Mouse (Mus musculus): ENCODE data around the gene Tor1a.

Gene Tor1a

GRCm38 (mm10) chr2:30967352-30968327 lies at the start of gene Tor1a:
TSS of gene Tor1a (minus strand) at chr2:30967933.
- in situ Hi-C loops (cut with MboI; ENCODE audit: low sequenced_read_pairs): no loop called here

DNA sequence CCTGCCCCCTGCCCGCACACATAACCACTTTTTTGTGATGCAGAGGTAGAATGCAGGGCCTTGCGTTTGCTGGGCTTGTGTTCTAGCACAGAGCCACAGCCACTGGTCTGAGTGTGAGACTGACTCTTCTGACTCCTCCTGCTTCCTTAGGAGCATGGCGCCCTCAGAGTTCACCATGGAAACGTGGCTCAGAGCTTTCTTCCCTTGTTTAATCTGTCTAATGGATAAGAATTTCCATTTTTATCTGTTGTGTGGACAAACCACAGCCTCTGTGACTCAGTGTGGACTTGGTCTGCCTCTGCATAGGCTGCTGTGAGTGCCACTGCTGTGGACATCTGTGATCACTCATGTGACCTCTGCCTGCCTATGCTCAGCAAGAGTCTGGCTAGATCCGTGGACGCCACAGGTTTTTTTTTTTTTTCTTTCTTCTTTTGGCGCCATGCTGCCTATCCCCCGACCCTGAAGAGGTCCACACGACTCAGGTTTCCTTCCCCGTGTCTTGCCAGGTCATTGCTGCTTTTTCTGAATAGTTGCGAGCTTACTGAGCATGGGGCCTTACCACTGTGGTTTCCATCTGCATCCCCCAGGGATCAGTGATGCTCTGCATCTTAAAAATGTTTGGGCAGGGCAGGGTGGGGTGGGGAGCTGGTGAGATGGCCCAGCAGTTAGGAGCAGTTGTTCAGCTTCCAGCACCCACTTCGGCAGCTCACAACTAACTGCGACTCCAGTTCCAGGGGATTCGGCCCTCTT lies 45.8 kb upstream of the Tor1a start:
- in situ Hi-C loops (cut with MboI; ENCODE audit: low sequenced_read_pairs): no loop called here

- in situ Hi-C loops (cut with MboI; ENCODE audit: low sequenced_read_pairs): no loop called here
These were observed 39.5 kb upstream of the Tor1a start for GRCm38 (mm10) chr2:31007208-31007607.

DNA sequence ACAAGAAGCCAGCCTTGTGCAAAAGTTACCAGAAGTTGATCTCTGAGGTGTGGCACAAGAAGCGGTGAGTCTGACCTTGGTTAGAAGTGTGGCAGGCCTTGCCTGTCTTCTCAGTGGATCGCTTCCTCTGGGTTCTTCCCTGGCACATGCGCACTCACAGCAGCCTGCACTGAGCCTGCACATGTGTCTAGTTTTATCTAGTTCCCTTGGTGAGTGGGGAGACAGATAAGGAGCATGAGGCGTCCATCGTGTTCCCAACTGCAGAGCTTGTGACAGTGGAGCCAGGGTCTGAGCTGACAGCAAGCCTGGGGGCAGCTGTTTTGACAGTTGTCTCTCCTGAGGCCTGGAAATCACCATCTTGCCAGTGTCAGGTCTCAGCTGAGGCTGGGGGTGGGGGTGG lies 38.7 kb upstream of the Tor1a start:
- in situ Hi-C loops (cut with MboI; ENCODE audit: low sequenced_read_pairs): no loop called here

- in situ Hi-C loops (cut with MboI; ENCODE audit: low sequenced_read_pairs): no loop called here
These were observed 37.7 kb upstream of the Tor1a start for GRCm38 (mm10) chr2:31005453-31005852.

DNA sequence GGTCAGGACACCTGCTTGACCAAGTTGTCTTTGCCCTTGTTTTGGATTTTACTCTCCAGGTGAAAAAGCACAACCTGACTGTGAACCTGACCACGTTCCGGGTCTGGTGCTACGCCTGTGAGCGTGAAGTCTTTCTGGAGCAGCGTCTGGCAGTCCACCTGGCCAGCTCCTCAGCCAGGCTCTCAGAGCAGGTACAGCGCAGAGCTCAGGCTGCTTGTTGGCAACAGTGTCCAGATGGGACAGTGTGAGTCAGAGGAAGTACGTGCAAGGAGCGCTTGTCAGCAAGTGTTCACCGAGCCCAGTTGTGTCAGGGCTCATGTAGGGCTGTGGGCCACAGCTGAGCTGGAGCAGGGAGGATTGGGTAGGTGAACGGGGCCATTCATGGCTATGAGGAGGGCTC lies 35.1 kb upstream of the Tor1a start:
- in situ Hi-C loops (cut with MboI; ENCODE audit: low sequenced_read_pairs): no loop called here

DNA sequence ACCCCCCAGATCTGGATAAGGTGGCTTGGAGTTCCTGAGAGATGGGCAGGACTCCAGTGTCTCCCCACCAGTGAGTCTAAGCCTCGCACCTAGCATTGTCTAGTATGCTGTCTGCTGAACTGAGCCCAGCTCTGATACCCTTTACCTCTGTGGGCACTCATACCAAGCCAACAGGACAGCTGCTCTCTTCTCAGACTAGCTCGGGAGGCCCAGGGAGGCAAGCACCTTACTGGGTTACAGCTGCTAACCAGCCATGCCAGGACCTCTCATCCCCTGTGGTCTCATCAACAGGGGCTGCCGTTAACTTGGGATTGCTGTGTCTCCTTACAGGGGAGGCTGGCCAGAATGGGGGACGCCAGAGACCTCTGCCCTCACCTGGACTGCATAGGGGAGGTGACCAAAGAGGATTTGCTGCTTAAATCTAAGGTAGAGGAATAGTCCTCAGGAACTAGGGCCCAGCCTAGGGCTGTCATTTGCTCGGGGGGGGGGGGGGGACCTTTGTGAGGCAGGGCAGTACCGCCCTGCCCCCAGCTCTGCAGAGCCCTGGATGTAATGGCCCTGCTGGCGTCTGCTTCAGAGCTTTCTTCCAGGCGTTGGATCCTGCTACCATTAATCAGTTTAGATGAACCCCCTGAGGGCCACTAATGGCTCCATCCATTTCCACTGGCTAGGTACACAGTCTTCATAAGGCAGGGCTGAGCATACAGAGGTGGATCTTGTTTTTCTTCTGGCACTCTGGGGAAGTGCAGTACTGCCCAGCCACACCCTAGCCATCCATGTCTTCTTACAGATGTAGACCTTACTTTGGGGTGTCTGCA lies 30.9 kb upstream of the Tor1a start:
- in situ Hi-C loops (cut with MboI; ENCODE audit: low sequenced_read_pairs): no loop called here

DNA sequence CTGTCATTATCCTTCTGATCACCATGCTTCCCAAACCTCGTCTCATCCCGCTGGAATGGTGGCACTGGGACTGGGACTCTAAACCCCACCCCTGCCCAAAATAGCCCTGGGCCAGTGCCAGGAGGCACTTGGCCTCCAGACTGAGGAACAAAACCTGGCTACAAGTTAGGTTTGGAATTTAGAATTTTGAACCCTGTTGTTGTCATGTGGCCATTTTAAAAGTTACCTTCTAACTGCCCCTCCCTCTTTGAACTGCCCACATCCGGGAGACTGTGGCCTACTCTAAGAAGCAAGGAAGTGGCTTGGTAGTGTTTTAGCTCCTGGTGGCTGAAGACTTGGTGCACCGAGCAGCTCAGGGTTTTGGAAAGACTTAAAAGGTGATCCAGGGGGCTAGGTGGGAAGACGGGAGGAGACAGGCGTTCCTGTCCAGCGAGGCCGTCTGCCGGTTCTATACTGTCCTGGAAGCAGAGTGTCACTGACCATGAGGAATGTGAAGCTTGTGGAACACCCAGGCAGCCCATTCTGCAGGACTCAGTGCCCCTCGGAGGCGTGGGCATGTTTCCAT lies 27.8 kb upstream of the Tor1a start:
- in situ Hi-C loops (cut with MboI; ENCODE audit: low sequenced_read_pairs): no loop called here

- in situ Hi-C loops (cut with MboI; ENCODE audit: low sequenced_read_pairs): no loop called here
These were observed 27.1 kb upstream of the Tor1a start for GRCm38 (mm10) chr2:30994853-30995252.

- in situ Hi-C loops (cut with MboI; ENCODE audit: low sequenced_read_pairs): no loop called here
These were observed 22.5 kb upstream of the Tor1a start for GRCm38 (mm10) chr2:30990221-30990620.

DNA sequence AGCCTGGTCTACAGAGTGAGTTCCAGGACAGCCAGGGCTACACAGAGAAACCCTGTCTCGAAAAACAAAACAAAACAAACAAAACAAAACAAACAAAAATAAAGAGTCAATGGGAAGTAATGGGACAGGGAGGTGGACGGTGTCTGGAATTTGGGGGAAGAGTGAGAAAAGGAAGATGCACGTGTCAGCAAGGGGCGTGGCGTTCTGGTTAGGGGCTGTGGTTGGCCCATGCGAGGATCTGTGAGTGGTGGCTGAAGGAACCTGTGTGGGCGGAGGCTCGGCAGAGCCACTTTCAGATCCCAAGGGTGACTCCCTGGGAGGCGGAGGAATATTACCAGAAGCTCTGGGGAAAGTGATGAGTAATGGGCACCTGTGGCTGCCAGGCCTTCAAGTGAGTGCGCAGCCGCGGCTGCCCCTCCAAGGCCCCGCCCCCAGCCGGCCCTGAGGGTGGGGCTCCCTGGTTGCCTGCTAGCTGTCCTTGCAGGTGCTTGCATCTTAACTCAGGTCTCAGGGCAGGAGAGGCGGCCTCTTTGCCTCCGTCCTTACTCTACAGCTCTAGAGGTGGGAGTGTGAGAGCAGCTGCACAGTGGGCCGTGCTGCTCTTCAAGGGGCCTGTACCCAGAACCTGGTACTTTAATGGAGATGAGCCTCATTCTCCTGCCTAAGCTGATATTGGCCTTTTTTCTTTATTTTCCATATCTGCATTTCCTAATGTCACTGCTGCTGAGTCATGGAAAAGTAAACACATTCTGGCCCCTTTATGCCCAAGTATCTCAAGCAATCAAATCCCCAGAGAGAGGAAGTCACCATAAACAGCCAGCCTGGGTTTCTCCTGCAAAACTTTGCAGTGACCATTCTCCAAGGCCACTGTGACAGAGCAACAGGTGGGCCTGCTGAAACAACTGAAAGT lies 17.6 kb upstream of the Tor1a start:
- in situ Hi-C loops (cut with MboI; ENCODE audit: low sequenced_read_pairs): no loop called here

- in situ Hi-C loops (cut with MboI; ENCODE audit: low sequenced_read_pairs): no loop called here
These were observed 15.3 kb upstream of the Tor1a start for GRCm38 (mm10) chr2:30983024-30983423.

GRCm38 (mm10) chr2:30981790-30982513 lies 14.2 kb upstream of the Tor1a start, which contains the start of the genes BC005624 and Usp20:
TSS of gene BC005624 (minus strand) at chr2:30982201.
TSS of gene Usp20 (plus strand) at chr2:30982279.
- in situ Hi-C loops (cut with MboI; ENCODE audit: low sequenced_read_pairs): no loop called here

DNA sequence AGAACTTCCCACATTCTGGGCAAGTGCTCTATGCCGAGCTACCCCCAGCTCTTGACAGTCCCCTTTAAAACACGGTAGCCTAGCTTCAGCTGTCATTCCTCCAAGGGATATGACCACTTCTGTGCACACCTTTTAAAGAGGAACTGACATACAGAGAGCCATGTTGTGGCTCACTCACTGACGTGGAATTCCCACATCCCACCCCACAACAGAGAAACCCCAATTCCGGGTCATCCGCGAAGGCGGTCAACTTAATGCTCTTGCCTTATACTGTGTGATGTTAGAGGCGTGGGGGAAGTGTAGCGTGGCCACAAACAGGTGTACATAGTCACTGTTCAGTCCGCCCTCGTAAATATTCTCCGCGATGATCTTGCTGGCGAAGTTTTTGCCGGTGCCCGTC lies 907 bp downstream of the Tor1a start:
- in situ Hi-C loops (cut with MboI; ENCODE audit: low sequenced_read_pairs): no loop called here

- in situ Hi-C loops (cut with MboI; ENCODE audit: low sequenced_read_pairs): no loop called here
These were observed 2.1 kb downstream of the Tor1a start for GRCm38 (mm10) chr2:30965627-30966026.

DNA sequence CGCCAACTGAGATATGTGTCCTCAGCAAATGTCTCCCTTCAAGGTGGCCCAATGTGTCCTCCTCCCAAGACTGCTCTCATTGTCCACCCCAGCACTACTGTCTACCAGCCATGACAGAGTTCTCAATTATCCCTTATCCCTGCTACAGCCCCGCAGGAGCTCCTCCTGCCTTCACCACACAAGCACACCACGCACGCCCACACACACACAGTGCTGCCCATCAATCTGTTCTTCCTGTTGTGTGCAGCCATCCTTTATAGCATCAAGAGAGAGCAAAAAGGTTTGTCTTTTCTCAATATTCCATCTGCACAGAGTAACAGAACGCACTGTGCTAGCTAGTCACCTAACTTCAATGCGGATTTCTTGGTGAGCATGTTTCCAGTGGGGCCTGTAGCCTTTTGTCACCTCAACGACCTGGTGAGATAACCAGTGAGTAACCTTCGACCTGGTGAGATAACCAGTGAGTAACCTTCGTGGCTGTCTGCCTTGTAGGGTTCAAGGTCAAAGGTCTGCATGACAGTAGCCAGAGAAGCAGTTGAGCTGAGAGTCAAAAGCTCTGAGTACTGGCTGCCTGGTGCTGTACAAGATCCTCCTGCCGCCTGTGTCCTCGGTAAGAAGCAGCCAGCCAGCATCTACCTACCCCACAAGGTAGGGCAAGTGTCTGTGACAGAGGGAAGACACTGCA lies 5.0 kb downstream of the Tor1a start:
- in situ Hi-C loops (cut with MboI; ENCODE audit: low sequenced_read_pairs): no loop called here

DNA sequence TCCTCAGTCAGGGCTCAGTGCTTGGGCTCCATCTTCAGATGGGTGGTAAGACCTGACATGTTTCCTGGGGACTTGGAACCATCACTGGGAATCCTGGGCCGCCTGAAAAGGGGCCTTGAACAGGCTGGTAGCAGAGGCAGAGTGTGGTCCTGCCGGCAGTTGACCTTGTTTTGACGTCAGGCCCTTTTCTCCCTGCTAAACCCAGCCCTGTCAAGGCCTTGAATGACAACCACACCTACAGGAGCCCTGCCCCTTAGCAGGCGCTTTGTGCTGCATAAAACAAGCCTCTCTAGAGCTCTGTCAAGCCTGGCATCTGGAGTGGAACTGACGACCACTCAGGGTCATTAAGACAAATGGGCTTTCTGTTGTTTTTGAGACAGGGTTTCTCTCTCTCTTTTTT lies 7.9 kb downstream of the Tor1a start:
- in situ Hi-C loops (cut with MboI; ENCODE audit: low sequenced_read_pairs): no loop called here

DNA sequence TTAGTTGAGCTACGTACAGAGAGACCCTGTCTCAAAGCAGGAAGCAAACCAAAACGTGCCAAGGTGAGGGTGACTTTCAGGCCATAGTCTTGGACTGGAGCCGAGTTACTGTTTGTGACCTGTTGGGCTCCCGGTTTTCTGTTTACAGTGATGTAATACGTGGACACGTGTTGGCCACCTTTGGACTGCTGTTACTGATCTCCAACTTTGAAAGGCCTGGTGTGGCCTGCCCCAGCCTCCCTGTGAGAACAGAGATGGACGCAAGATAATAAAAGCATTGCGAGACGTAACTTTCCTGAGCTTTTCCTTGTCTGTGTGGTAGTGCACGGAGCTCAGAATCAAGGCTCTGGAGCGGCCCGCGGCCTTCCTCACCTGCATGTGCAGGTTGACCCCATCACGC lies 9.0 kb downstream of the Tor1a start:
- in situ Hi-C loops (cut with MboI; ENCODE audit: low sequenced_read_pairs): no loop called here

All from CH12F3 (cell line).